Mouse (Mus musculus): ENCODE data around the gene Usp15. TPM values are rescaled to one million over a fixed set of nuclear protein-coding genes. Genes with fewer than 3 reads are reported as not detected.

Gene Usp15
- total RNA-seq, 2 experiments from 2014 or later, result 88.5 to 94.6 TPM

GRCm38 (mm10) chr10:123183243-123183642, 13.6 kb downstream of the Usp15 start:
- intact Hi-C loops (cut with DNase I), result no loop called here
- DNase-seq (ENCODE audit: low spot score), result no peak

- intact Hi-C loops (cut with DNase I), result no loop called here
- DNase-seq (ENCODE audit: low spot score), result no peak
Observed at GRCm38 (mm10) chr10:123182391-123182790, 14.4 kb downstream of the Usp15 start.

GRCm38 (mm10) chr10:123175771-123176170, 21.0 kb downstream of the Usp15 start:
- intact Hi-C loops (cut with DNase I), result no loop called here
- no peak for DNase-seq (ENCODE audit: low spot score)

GRCm38 (mm10) chr10:123170898-123171297, 25.9 kb downstream of the Usp15 start:
- intact Hi-C loops (cut with DNase I), result no loop called here
- DNase-seq (ENCODE audit: low spot score), result no peak

GRCm38 (mm10) chr10:123165542-123165941, 31.3 kb downstream of the Usp15 start:
- no peak for DNase-seq (ENCODE audit: low spot score)
- intact Hi-C loops (cut with DNase I), result no loop called here

GRCm38 (mm10) chr10:123160508-123160907, 36.3 kb downstream of the Usp15 start:
- no peak for DNase-seq (ENCODE audit: low spot score)
- intact Hi-C loops (cut with DNase I), result no loop called here

- intact Hi-C loops (cut with DNase I), result no loop called here
- DNase-seq (ENCODE audit: low spot score), result no peak
Observed at GRCm38 (mm10) chr10:123159316-123159715, 37.5 kb downstream of the Usp15 start.

- intact Hi-C loops (cut with DNase I), result no loop called here
- DNase-seq (ENCODE audit: low spot score), result no peak
Observed at GRCm38 (mm10) chr10:123156392-123156791, 40.4 kb downstream of the Usp15 start.

GRCm38 (mm10) chr10:123155764-123156163, 41.0 kb downstream of the Usp15 start:
- DNase-seq (ENCODE audit: low spot score), result no peak
- intact Hi-C loops (cut with DNase I), result no loop called here

- intact Hi-C loops (cut with DNase I), result no loop called here
- no peak for DNase-seq (ENCODE audit: low spot score)
Observed at GRCm38 (mm10) chr10:123153321-123153720, 43.5 kb downstream of the Usp15 start.

GRCm38 (mm10) chr10:123148025-123148814, 48.6 kb downstream of the Usp15 start:
- no peak for DNase-seq (ENCODE audit: low spot score)
- intact Hi-C loops (cut with DNase I), result no loop called here

GRCm38 (mm10) chr10:123147180-123147579, 49.6 kb downstream of the Usp15 start:
- no peak for DNase-seq (ENCODE audit: low spot score)
- intact Hi-C loops (cut with DNase I), result no loop called here

- intact Hi-C loops (cut with DNase I), result no loop called here
- DNase-seq (ENCODE audit: low spot score), result no peak
Observed at GRCm38 (mm10) chr10:123146349-123146748, 50.4 kb downstream of the Usp15 start.

GRCm38 (mm10) chr10:123144256-123144655, 52.5 kb downstream of the Usp15 start:
- DNase-seq (ENCODE audit: low spot score), result no peak
- intact Hi-C loops (cut with DNase I), result no loop called here

GRCm38 (mm10) chr10:123142395-123143050, 54.3 kb downstream of the Usp15 start:
- intact Hi-C loops (cut with DNase I), result no loop called here
- DNase-seq (ENCODE audit: low spot score), result no peak

- intact Hi-C loops (cut with DNase I), result no loop called here
- no peak for DNase-seq (ENCODE audit: low spot score)
Observed at GRCm38 (mm10) chr10:123135818-123136217, 61.0 kb downstream of the Usp15 start.

GRCm38 (mm10) chr10:123131487-123131886, 65.3 kb downstream of the Usp15 start:
- intact Hi-C loops (cut with DNase I), result no loop called here

GRCm38 (mm10) chr10:123120666-123121392, 76.0 kb downstream of the Usp15 start:
- intact Hi-C loops (cut with DNase I), result no loop called here
- no peak for DNase-seq (ENCODE audit: low spot score)

More at GRCm38 (mm10) chr10:123131487-123131886, 65.3 kb downstream of the Usp15 start:
- DNase-seq (ENCODE audit: low spot score), result no peak

- intact Hi-C loops (cut with DNase I), result no loop called here
- DNase-seq (ENCODE audit: low spot score), result no peak
Observed at GRCm38 (mm10) chr10:123116861-123117260, 79.9 kb downstream of the Usp15 start.

GRCm38 (mm10) chr10:123113466-123113865, 83.3 kb downstream of the Usp15 start:
- intact Hi-C loops (cut with DNase I), result no loop called here
- no peak for DNase-seq (ENCODE audit: low spot score)

- no peak for DNase-seq (ENCODE audit: low spot score)
- intact Hi-C loops (cut with DNase I), result no loop called here
Observed at GRCm38 (mm10) chr10:123112787-123113168, 84.0 kb downstream of the Usp15 start.
